Mouse (Mus musculus): ENCODE results near the gene Usp37. TPM values are rescaled to one million over a fixed set of nuclear protein-coding genes. Genes with fewer than 3 reads are reported as not detected.

Gene Usp37
- polyA plus RNA-seq, 1 experiment = 52.1 TPM

- Histone ChIP-seq H3K27me3 (ENCODE audit: control insufficient read depth, insufficient read depth, low read length, poor library complexity, severe bottlenecking) (no peaks in the 10 kb centered on the region), H3K27ac (ENCODE audit: insufficient read depth, low read length) (peak within 1 kb of the TSS; percentile 95), H3K36me3 (ENCODE audit: control insufficient read depth, insufficient read depth, low read length, poor library complexity, severe bottlenecking) (peaks cover 17% of the 10 kb centered on the region), H3K9me3 (replicated peaks; ENCODE audit: control insufficient read depth, insufficient read depth, low read length, poor library complexity, severe bottlenecking) (no peaks in the 10 kb centered on the region), H3K4me1 (ENCODE audit: control insufficient read depth, insufficient read depth, low read length) (no peaks in the 10 kb centered on the region), H3K4me3 (ENCODE audit: low read depth, low read length) (peak within 1 kb of the TSS; percentile 99), H3K9ac (ENCODE audit: low read depth, poor library complexity, severe bottlenecking) (peak within 1 kb of the TSS; percentile 91)
- TF ChIP-seq EP300 (IDR thresholded peaks at IDR 0.05; ENCODE audit: insufficient read depth, low read depth, low read length) = peak; percentile 32; the same call in 1 of the 2 replicates
- peak; percentile 74 for TF ChIP-seq POLR2A (IDR thresholded peaks at IDR 0.05; ENCODE audit: insufficient read depth, low read length)
- TF ChIP-seq CTCF (IDR thresholded peaks at IDR 0.05; ENCODE audit: low read depth, low read length) = no peak
Measured at GRCm38 (mm10) chr1:74505721-74506464, 38.2 kb downstream of the Usp37 start, which contains the start of gene Cnot9. Cnot9 (plus strand) TSS chr1:74506058.

- Histone ChIP-seq H3K36me3 (ENCODE audit: control insufficient read depth, insufficient read depth, low read length, poor library complexity, severe bottlenecking) (peaks cover 17% of the 10 kb centered on the region), H3K4me3 (ENCODE audit: low read depth, low read length) (peak overlapping the region; percentile 99)
Measured at GRCm38 (mm10) chr1:74505393-74505720, 38.7 kb downstream of the Usp37 start.

GRCm38 (mm10) chr1:74501106-74501505 is 43.0 kb downstream of the Usp37 start:
- H3K27me3 ChIP-seq (ENCODE audit: control insufficient read depth, insufficient read depth, low read length, poor library complexity, severe bottlenecking) = no peaks in the 10 kb centered on the region
- H3K4me1 ChIP-seq (ENCODE audit: control insufficient read depth, insufficient read depth, low read length) = no peaks in the 10 kb centered on the region
- H3K27ac ChIP-seq (ENCODE audit: insufficient read depth, low read length) = no peak overlapping the region
- TF ChIP-seq EP300 (IDR thresholded peaks at IDR 0.05; ENCODE audit: insufficient read depth, low read depth, low read length) = no peak
- no peak for TF ChIP-seq CTCF (IDR thresholded peaks at IDR 0.05; ENCODE audit: low read depth, low read length)
- TF ChIP-seq POLR2A (IDR thresholded peaks at IDR 0.05; ENCODE audit: insufficient read depth, low read length) = no peak
- H3K9me3 ChIP-seq (replicated peaks; ENCODE audit: control insufficient read depth, insufficient read depth, low read length, poor library complexity, severe bottlenecking) = no peaks in the 10 kb centered on the region
- no peak overlapping the region for H3K4me3 ChIP-seq (ENCODE audit: low read depth, low read length)
- peaks cover 5% of the 10 kb centered on the region for H3K36me3 ChIP-seq (ENCODE audit: control insufficient read depth, insufficient read depth, low read length, poor library complexity, severe bottlenecking)
- no peak overlapping the region for H3K9ac ChIP-seq (ENCODE audit: low read depth, poor library complexity, severe bottlenecking)

More at GRCm38 (mm10) chr1:74505393-74505720, 38.7 kb downstream of the Usp37 start:
- TF ChIP-seq EP300 (IDR thresholded peaks at IDR 0.05; ENCODE audit: insufficient read depth, low read depth, low read length) (no peak), POLR2A (IDR thresholded peaks at IDR 0.05; ENCODE audit: insufficient read depth, low read length) (no peak), CTCF (IDR thresholded peaks at IDR 0.05; ENCODE audit: low read depth, low read length) (no peak)
- Histone ChIP-seq H3K27ac (ENCODE audit: insufficient read depth, low read length) (peak overlapping the region; percentile 12; the same call in 1 of the 2 replicates), H3K9me3 (replicated peaks; ENCODE audit: control insufficient read depth, insufficient read depth, low read length, poor library complexity, severe bottlenecking) (no peaks in the 10 kb centered on the region), H3K4me1 (ENCODE audit: control insufficient read depth, insufficient read depth, low read length) (no peaks in the 10 kb centered on the region), H3K9ac (ENCODE audit: low read depth, poor library complexity, severe bottlenecking) (peak overlapping the region; percentile 91), H3K27me3 (ENCODE audit: control insufficient read depth, insufficient read depth, low read length, poor library complexity, severe bottlenecking) (no peaks in the 10 kb centered on the region)

GRCm38 (mm10) chr1:74485792-74486191 is 58.3 kb downstream of the Usp37 start:
- H3K9ac ChIP-seq (ENCODE audit: low read depth, poor library complexity, severe bottlenecking) = no peak overlapping the region
- no peaks in the 10 kb centered on the region for H3K9me3 ChIP-seq (replicated peaks; ENCODE audit: control insufficient read depth, insufficient read depth, low read length, poor library complexity, severe bottlenecking)
- no peak for TF ChIP-seq POLR2A (IDR thresholded peaks at IDR 0.05; ENCODE audit: insufficient read depth, low read length)
- TF ChIP-seq CTCF (IDR thresholded peaks at IDR 0.05; ENCODE audit: low read depth, low read length) = no peak
- no peak for TF ChIP-seq EP300 (IDR thresholded peaks at IDR 0.05; ENCODE audit: insufficient read depth, low read depth, low read length)
- H3K4me3 ChIP-seq (ENCODE audit: low read depth, low read length) = no peak overlapping the region
- H3K4me1 ChIP-seq (ENCODE audit: control insufficient read depth, insufficient read depth, low read length) = no peaks in the 10 kb centered on the region
- H3K36me3 ChIP-seq (ENCODE audit: control insufficient read depth, insufficient read depth, low read length, poor library complexity, severe bottlenecking) = peaks cover 58% of the 10 kb centered on the region
- H3K27ac ChIP-seq (ENCODE audit: insufficient read depth, low read length) = no peak overlapping the region
- no peaks in the 10 kb centered on the region for H3K27me3 ChIP-seq (ENCODE audit: control insufficient read depth, insufficient read depth, low read length, poor library complexity, severe bottlenecking)

GRCm38 (mm10) chr1:74460273-74460672 is 83.8 kb downstream of the Usp37 start:
- Histone ChIP-seq H3K36me3 (ENCODE audit: control insufficient read depth, insufficient read depth, low read length, poor library complexity, severe bottlenecking) (peaks cover 35% of the 10 kb centered on the region), H3K4me3 (ENCODE audit: low read depth, low read length) (no peak overlapping the region)
- TF ChIP-seq EP300 (IDR thresholded peaks at IDR 0.05; ENCODE audit: insufficient read depth, low read depth, low read length) (no peak), POLR2A (IDR thresholded peaks at IDR 0.05; ENCODE audit: insufficient read depth, low read length) (no peak), CTCF (IDR thresholded peaks at IDR 0.05; ENCODE audit: low read depth, low read length) (no peak)

GRCm38 (mm10) chr1:74452611-74453045 is 91.5 kb downstream of the Usp37 start:
- H3K27ac ChIP-seq (ENCODE audit: insufficient read depth, low read length) = no peak overlapping the region
- no peaks in the 10 kb centered on the region for H3K9me3 ChIP-seq (replicated peaks; ENCODE audit: control insufficient read depth, insufficient read depth, low read length, poor library complexity, severe bottlenecking)
- no peaks in the 10 kb centered on the region for H3K4me1 ChIP-seq (ENCODE audit: control insufficient read depth, insufficient read depth, low read length)
- H3K27me3 ChIP-seq (ENCODE audit: control insufficient read depth, insufficient read depth, low read length, poor library complexity, severe bottlenecking) = no peaks in the 10 kb centered on the region
- H3K4me3 ChIP-seq (ENCODE audit: low read depth, low read length) = no peak overlapping the region
- no peak overlapping the region for H3K9ac ChIP-seq (ENCODE audit: low read depth, poor library complexity, severe bottlenecking)
- TF ChIP-seq EP300 (IDR thresholded peaks at IDR 0.05; ENCODE audit: insufficient read depth, low read depth, low read length) = no peak
- no peak for TF ChIP-seq CTCF (IDR thresholded peaks at IDR 0.05; ENCODE audit: low read depth, low read length)
- TF ChIP-seq POLR2A (IDR thresholded peaks at IDR 0.05; ENCODE audit: insufficient read depth, low read length) = no peak
- H3K36me3 ChIP-seq (ENCODE audit: control insufficient read depth, insufficient read depth, low read length, poor library complexity, severe bottlenecking) = peaks cover 47% of the 10 kb centered on the region

More at GRCm38 (mm10) chr1:74460273-74460672, 83.8 kb downstream of the Usp37 start:
- Histone ChIP-seq H3K27ac (ENCODE audit: insufficient read depth, low read length) (no peak overlapping the region), H3K9ac (ENCODE audit: low read depth, poor library complexity, severe bottlenecking) (no peak overlapping the region), H3K9me3 (replicated peaks; ENCODE audit: control insufficient read depth, insufficient read depth, low read length, poor library complexity, severe bottlenecking) (no peaks in the 10 kb centered on the region), H3K4me1 (ENCODE audit: control insufficient read depth, insufficient read depth, low read length) (no peaks in the 10 kb centered on the region), H3K27me3 (ENCODE audit: control insufficient read depth, insufficient read depth, low read length, poor library complexity, severe bottlenecking) (no peaks in the 10 kb centered on the region)

Data from ES-Bruce4 (cell line).